Mouse (Mus musculus): Measurements from ENCODE around the gene S100a14.

DNA sequence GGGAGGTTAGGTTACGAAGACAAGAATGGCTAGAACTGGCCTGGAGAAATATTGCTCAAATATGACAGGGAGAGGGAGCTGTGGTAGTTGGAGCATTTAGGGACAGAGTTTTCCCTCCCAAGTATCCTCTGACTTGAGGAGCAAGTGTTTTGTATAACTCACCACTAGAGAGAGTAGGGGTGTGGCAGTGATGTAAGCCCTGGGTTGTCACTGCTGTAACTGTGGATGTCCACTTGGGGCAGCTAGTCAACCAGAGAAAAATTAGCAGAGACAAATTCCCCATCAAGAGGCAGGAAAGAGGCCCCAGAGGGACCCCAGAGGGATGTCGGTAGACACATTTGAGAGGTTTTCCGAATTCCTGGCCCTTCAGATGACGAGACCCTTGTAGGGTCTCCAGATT is 1.2 kb upstream of the S100a14 start:
- TF ChIP-seq NRF1 (IDR thresholded peaks at IDR 0.05; ENCODE audit: insufficient read depth, low read depth, low read length, poor library complexity, severe bottlenecking) = no peak
- peak in 2 of 3 experiments; percentile 71 to 78 for TF ChIP-seq CTCF (IDR thresholded peaks at IDR 0.05 in 2 of 3, conservative IDR thresholded peaks at IDR 0.05 in 1 of 3; ENCODE audit: control insufficient read depth in 1 of 3, insufficient read depth in 1 of 3, low read depth in 2 of 3, low read length in 3 of 3, poor library complexity in 1 of 3, severe bottlenecking in 1 of 3)
- TF ChIP-seq TCF12 (IDR thresholded peaks at IDR 0.05; ENCODE audit: low read depth, low read length) = no peak
- no peak for TF ChIP-seq POLR2A (IDR thresholded peaks at IDR 0.05; ENCODE audit: control insufficient read depth in 1 of 2, insufficient read depth in 1 of 2, low read depth in 1 of 2, low read length in 2 of 2, poor library complexity in 1 of 2)
- no peak for TF ChIP-seq HCFC1 (IDR thresholded peaks at IDR 0.05; ENCODE audit: low read depth, low read length)
- no peak for TF ChIP-seq MYB (IDR thresholded peaks at IDR 0.05; ENCODE audit: low read depth, low read length)
- no peak for TF ChIP-seq USF1 (IDR thresholded peaks at IDR 0.05; ENCODE audit: low read depth, low read length)
- no peak for TF ChIP-seq ZNF384 (IDR thresholded peaks at IDR 0.05; ENCODE audit: low read depth, low read length)
- no peak for TF ChIP-seq ZKSCAN1 (IDR thresholded peaks at IDR 0.05; ENCODE audit: low read depth, low read length)
- TF ChIP-seq MYC (IDR thresholded peaks at IDR 0.05; ENCODE audit: low read depth, low read length) = no peak
- no peak for TF ChIP-seq POLR2AphosphoS5 (IDR thresholded peaks at IDR 0.05; ENCODE audit: borderline replicate concordance, low read depth, low read length)
